Mouse (Mus musculus) CH12.LX (cell line): ENCODE data around the gene B3galt5. TPM values are rescaled to one million over a fixed set of nuclear protein-coding genes. Genes with fewer than 3 reads are reported as not detected.

ENCODE experiments used
- DNase-seq: peaks from one replicate; pipeline ENCODE4 v3.0.0-alpha.2; 2013; ENCODE audit errors: extremely low read depth
- H3K27ac ChIP-seq: 2 replicates; pipeline ENCODE4 v1.5.1; 2012; ENCODE audit warnings: low read depth, mild to moderate bottlenecking, control low read depth, moderate library complexity; ENCODE audit not compliant: insufficient read depth
- H3K27me3 ChIP-seq: replicated peaks from 2 replicates; pipeline ENCODE3; 2012; ENCODE audit warnings: inconsistent platforms
- H3K36me3 ChIP-seq, 2 experiments: replicated peaks in 1 of 2; 2 replicates each; pipeline versions ENCODE3 to v1.6.1; 2012; ENCODE audit warnings: inconsistent platforms in 1 of 2, low read length in 1 of 2, mild to moderate bottlenecking in 1 of 2, mixed read lengths in 1 of 2, moderate library complexity in 1 of 2; ENCODE audit not compliant: control insufficient read depth in 1 of 2, insufficient read depth in 1 of 2
- H3K4me1 ChIP-seq, 2 experiments: 2 replicates each; pipeline ENCODE4 v1.6.1; 2012; ENCODE audit warnings: inconsistent platforms in 1 of 2, moderate library complexity in 1 of 2; ENCODE audit not compliant: insufficient read depth in 2 of 2, control insufficient read depth in 1 of 2
- H3K4me2 ChIP-seq: 2 replicates; pipeline ENCODE4 v1.6.1; 2012; ENCODE audit warnings: low read depth, mild to moderate bottlenecking, control low read depth; ENCODE audit not compliant: poor library complexity, insufficient read depth, severe bottlenecking
- H3K4me3 ChIP-seq, 3 experiments: fragments of 150-350 bp in 1 of 3; sonication (generic) in 1 of 3; replicated peaks in 1 of 3; 2 replicates each; pipeline versions ENCODE3 to v1.5.1; 2011 to 2012; ENCODE audit warnings: low read depth in 2 of 3, low read length in 2 of 3, mild to moderate bottlenecking in 2 of 3, moderate library complexity in 2 of 3, control low read depth in 1 of 3, improper control_type of control experiment in 1 of 3, inconsistent platforms in 1 of 3, mixed read lengths in 1 of 3; ENCODE audit not compliant: poor library complexity in 1 of 3
- H3K79me2 ChIP-seq: replicated peaks from 2 replicates; pipeline ENCODE4 v1.6.1; 2012; ENCODE audit warnings: mild to moderate bottlenecking, moderate library complexity; ENCODE audit not compliant: control insufficient read depth, poor library complexity, insufficient read depth, severe bottlenecking; ENCODE audit errors: extremely low read depth
- H3K9ac ChIP-seq: 2 replicates; pipeline ENCODE4 v1.6.1; 2012; ENCODE audit warnings: low read depth, mild to moderate bottlenecking, control low read depth, moderate library complexity; ENCODE audit not compliant: insufficient read depth
- H3K9me3 ChIP-seq: replicated peaks from 2 replicates; pipeline ENCODE3; 2012; ENCODE audit warnings: low read length, inconsistent platforms, mixed read lengths
- BHLHE40 ChIP-seq: IDR thresholded peaks from 2 replicates; pipeline ENCODE4 v1.6.1; 2011; ENCODE audit warnings: mild to moderate bottlenecking, low read depth, low read length, improper control_type of control experiment
- CHD1 ChIP-seq: IDR thresholded peaks from 2 replicates; pipeline ENCODE4 v1.6.1; 2012; ENCODE audit warnings: low read depth, low read length, improper control_type of control experiment, inconsistent platforms
- CHD2 ChIP-seq: IDR thresholded peaks from 2 replicates; pipeline ENCODE4 v1.6.1; 2011; ENCODE audit warnings: low read length, improper control_type of control experiment
- ELF1 ChIP-seq: IDR thresholded peaks from 2 replicates; pipeline ENCODE4 v1.6.1; 2014; ENCODE audit warnings: low read depth, mild to moderate bottlenecking, inconsistent platforms, low read length, improper control_type of control experiment
- EP300 ChIP-seq: IDR thresholded peaks from 2 replicates; pipeline ENCODE4 v1.6.1; 2011; ENCODE audit warnings: low read length, improper control_type of control experiment
- ETS1 ChIP-seq: conservative IDR thresholded peaks from 2 replicates; pipeline ENCODE4 v1.6.1; 2012; ENCODE audit warnings: low read depth, mild to moderate bottlenecking, inconsistent platforms, low read length, improper control_type of control experiment, moderate library complexity
- HCFC1 ChIP-seq: IDR thresholded peaks from 2 replicates; pipeline ENCODE4 v1.6.1; 2012; ENCODE audit warnings: low read depth, mild to moderate bottlenecking, inconsistent platforms, low read length, improper control_type of control experiment
- KAT2A ChIP-seq: IDR thresholded peaks from 2 replicates; pipeline ENCODE4 v1.6.1; 2012; ENCODE audit warnings: low read length, improper control_type of control experiment, inconsistent platforms; ENCODE audit not compliant: insufficient replicate concordance
- MAFK ChIP-seq: IDR thresholded peaks from 2 replicates; pipeline ENCODE4 v1.6.1; 2011; ENCODE audit warnings: low read length, improper control_type of control experiment; ENCODE audit not compliant: insufficient replicate concordance
- MAX ChIP-seq: IDR thresholded peaks from 2 replicates; pipeline ENCODE4 v1.6.1; 2011; ENCODE audit warnings: low read length, improper control_type of control experiment
- MEF2A ChIP-seq: IDR thresholded peaks from 2 replicates; pipeline ENCODE4 v1.6.1; 2014; ENCODE audit warnings: low read depth, mild to moderate bottlenecking, inconsistent platforms, low read length, improper control_type of control experiment, borderline replicate concordance
- NRF1 ChIP-seq: IDR thresholded peaks from 2 replicates; pipeline ENCODE4 v1.6.1; 2014; ENCODE audit warnings: low read depth, mild to moderate bottlenecking, inconsistent platforms, low read length, improper control_type of control experiment, moderate library complexity
- POLR2AphosphoS2 ChIP-seq: IDR thresholded peaks from 2 replicates; pipeline ENCODE4 v1.6.1; 2011; ENCODE audit warnings: low read depth, low read length, improper control_type of control experiment
- RAD21 ChIP-seq: IDR thresholded peaks from 2 replicates; pipeline ENCODE4 v1.6.1; 2011; ENCODE audit warnings: low read depth, mild to moderate bottlenecking, low read length, improper control_type of control experiment, moderate library complexity
- TBP ChIP-seq: conservative IDR thresholded peaks from 2 replicates; pipeline ENCODE4 v1.6.1; 2011; ENCODE audit warnings: low read depth, low read length, improper control_type of control experiment
- TCF12 ChIP-seq: IDR thresholded peaks from 2 replicates; pipeline ENCODE4 v1.6.1; 2014; ENCODE audit warnings: low read depth, mild to moderate bottlenecking, inconsistent platforms, low read length, improper control_type of control experiment
- UBTF ChIP-seq: IDR thresholded peaks from 2 replicates; pipeline ENCODE4 v1.6.1; 2012; ENCODE audit warnings: low read depth, mild to moderate bottlenecking, inconsistent platforms, low read length, improper control_type of control experiment, moderate library complexity
- USF1 ChIP-seq: IDR thresholded peaks from 2 replicates; pipeline ENCODE4 v1.6.1; 2014; ENCODE audit warnings: low read depth, mild to moderate bottlenecking, inconsistent platforms, low read length, improper control_type of control experiment
- ZC3H11A ChIP-seq: IDR thresholded peaks from 2 replicates; pipeline ENCODE4 v1.6.1; 2012; ENCODE audit warnings: low read depth, mild to moderate bottlenecking, inconsistent platforms, low read length, improper control_type of control experiment
- ZMIZ1 ChIP-seq: IDR thresholded peaks from 2 replicates; pipeline ENCODE4 v1.6.1; 2012; ENCODE audit warnings: low read depth, mild to moderate bottlenecking, inconsistent platforms, low read length, improper control_type of control experiment
- dilution Hi-C: fragments of 300-500 bp; cut with MboI; formaldehyde crosslinking; loops from 2 replicates; pipeline ENCODE4 v1.14.3; 2020; ENCODE audit warnings: low sequenced_read_pairs; ENCODE audit not compliant: extremely low pct_unique_long_range_greater_than_20kb, extremely low pct_ligation_motif_present
- in situ Hi-C: fragments of 300-500 bp; cut with MboI; formaldehyde crosslinking; loops from 3 replicates; pipeline ENCODE4 v1.14.3; 2019; ENCODE audit warnings: low sequenced_read_pairs, low pct_ligation_motif_present, low pct_unique_long_range_greater_than_20kb, mixed read lengths
- polyA plus RNA-seq: library from polyadenylated mRNA; unstranded; fragments of >175 nt; gene quantifications from 2 replicates; pipeline ENCODE4 v1.2.1, GENCODE M21; 2012; ENCODE audit warnings: low read depth; ENCODE audit not compliant: insufficient read length
- total RNA-seq, 2 experiments: library from RNA; depleted of rRNA; stranded (reverse); fragments of 300-350 nt in 1 of 2; fragments of >200 nt in 1 of 2; gene quantifications; 2 replicates each; pipeline ENCODE4 v1.2.3; 2012 to 2014

The B3galt5 gene
- total and polyA plus RNA-seq, 3 experiments = 0.04 to 0.87 (median 0.23) TPM

GRCm38 (mm10) chr16:96201485-96202232 is 33.9 kb upstream of the B3galt5 start:
- no peaks in the 10 kb centered on the region for H3K9me3 ChIP-seq
- no peaks in the 10 kb centered on the region for H3K36me3 ChIP-seq
- dilution Hi-C loops (no loop called here), in situ Hi-C loops (no loop called here)
- peaks cover 2 to 3% of the 10 kb centered on the region in 2 experiments; a peak in 2 of 4 replicates for H3K4me1 ChIP-seq
- no peak overlapping the region for H3K27ac ChIP-seq
- H3K4me2 ChIP-seq = no peak overlapping the region
- H3K27me3 ChIP-seq = no peaks in the 10 kb centered on the region
- no peaks in the 10 kb centered on the region for H3K79me2 ChIP-seq
- TF ChIP-seq NRF1 = no peak
- DNase-seq = no peak
- H3K9ac ChIP-seq = no peak overlapping the region
- no peak overlapping the region for H3K4me3 ChIP-seq

- in situ Hi-C loops = no loop called here
- DNase-seq = no peak
- Histone ChIP-seq H3K4me2 (no peak overlapping the region), H3K9me3 (peaks cover 8% of the 10 kb centered on the region), H3K9ac (no peak overlapping the region), H3K79me2 (no peaks in the 10 kb centered on the region), H3K4me1 (peaks cover 17 to 34% of the 10 kb centered on the region in 2 experiments), H3K4me3 (no peak overlapping the region), H3K36me3 (no peaks in the 10 kb centered on the region), H3K27me3 (no peaks in the 10 kb centered on the region), H3K27ac (no peak overlapping the region)
- dilution Hi-C loops = no loop called here
- TF ChIP-seq CHD1 (no peak), USF1 (no peak), ELF1 (no peak), MAX (0 out of 2 replicates have a peak, but pooled peaks have one; percentile 17), POLR2AphosphoS2 (no peak)
These were observed 25.8 kb upstream of the B3galt5 start for GRCm38 (mm10) chr16:96209789-96210188.

GRCm38 (mm10) chr16:96210856-96211255 is 24.7 kb upstream of the B3galt5 start:
- H3K79me2 ChIP-seq = no peaks in the 10 kb centered on the region
- H3K4me3 ChIP-seq = no peak overlapping the region
- H3K9me3 ChIP-seq = peaks cover 8% of the 10 kb centered on the region
- H3K27ac ChIP-seq = no peak overlapping the region
- in situ Hi-C loops (no loop called here), dilution Hi-C loops (no loop called here)
- no peak overlapping the region for H3K9ac ChIP-seq
- H3K36me3 ChIP-seq = no peaks in the 10 kb centered on the region
- H3K27me3 ChIP-seq = no peaks in the 10 kb centered on the region
- peak; percentile 67 for TF ChIP-seq BHLHE40
- peak; percentile 44; the same call in 1 of the 2 replicates for TF ChIP-seq ZMIZ1
- TF ChIP-seq CHD2 = peak; percentile 51; the same call in 1 of the 2 replicates
- TF ChIP-seq TBP = 0 out of 2 replicates have a peak, but pooled peaks have one; percentile 54
- TF ChIP-seq ZC3H11A = no peak
- TF ChIP-seq MAX = peak; percentile 65
- peak; percentile 71 for TF ChIP-seq EP300
- TF ChIP-seq UBTF = 0 out of 2 replicates have a peak, but pooled peaks have one; percentile 30
- TF ChIP-seq TCF12 = peak; percentile 35; the same call in 1 of the 2 replicates
- TF ChIP-seq HCFC1 = no peak
- TF ChIP-seq MAFK = 0 out of 2 replicates have a peak, but pooled peaks have one; percentile 46
- 0 out of 2 replicates have a peak, but pooled peaks have one; percentile 14 for TF ChIP-seq KAT2A
- TF ChIP-seq MEF2A = peak; percentile 80; the same call in 1 of the 2 replicates
- TF ChIP-seq RAD21 = no peak
- TF ChIP-seq ETS1 = peak; percentile 34; the same call in 1 of the 2 replicates
- peak; percentile 74 for DNase-seq
- peaks cover 17 to 36% of the 10 kb centered on the region in 2 experiments for H3K4me1 ChIP-seq
- no peak overlapping the region for H3K4me2 ChIP-seq
